Mouse (Mus musculus) lung, postnatal 14 days (tissue): ENCODE measurements around the gene Scgb1b3.

Source experiments
- DNase-seq: peaks from one replicate; pipeline ENCODE4 v3.0.0; 2021

The Scgb1b3 gene

GRCm38 (mm10) chr7:31375292-31375691 is at the start of gene Scgb1b3:
TSS of gene Scgb1b3 (plus strand) at chr7:31375592.
- no peak for DNase-seq

GRCm38 (mm10) chr7:31362022-31362560 is 13.3 kb upstream of the Scgb1b3 start, which contains the start of gene Scgb2b3:
TSS of gene Scgb2b3 (minus strand) at chr7:31362072.
- DNase-seq, result no peak
